Mouse (Mus musculus): ENCODE measurements at regions not wholly inside any gene's neighbourhood (a gene's known extent, or its start where the extent isn't known, plus 50 kb on each side); places are given as distances from the start of the nearest gene placed in this dataset.

DNA sequence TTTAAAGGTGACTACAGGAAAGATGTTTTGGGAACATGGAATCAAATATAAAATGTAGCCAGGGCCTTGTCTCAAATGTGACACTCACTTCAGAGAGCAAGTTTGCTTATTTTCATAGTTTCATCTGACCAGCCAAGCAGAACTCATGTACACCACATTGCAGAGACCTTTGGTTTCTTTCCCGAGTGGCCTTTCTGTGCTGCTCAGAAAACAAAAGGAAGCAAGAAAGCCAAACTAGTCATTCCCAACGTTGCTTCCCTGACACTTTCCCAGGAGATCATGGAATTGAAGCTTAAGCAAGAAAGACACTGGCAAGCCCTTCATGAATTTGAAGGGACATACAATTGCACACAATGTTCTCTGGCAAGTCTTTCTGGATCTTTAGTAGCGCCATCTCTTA is 191.3 kb downstream of the Col12a1 start:
- no peak for ATAC-seq (ENCODE audit: insufficient number of reproducible peaks, insufficient read depth, low FRiP score, low TSS enrichment, low read depth)
- Histone ChIP-seq H3K27me3 (no peaks in the 10 kb centered on the region), H3K4me3 (no peak overlapping the region), H3K9ac (no peak overlapping the region), H3K36me3 (no peaks in the 10 kb centered on the region), H3K4me2 (no peak overlapping the region), H3K4me1 (peaks cover 6% of the 10 kb centered on the region), H3K9me3 (no peaks in the 10 kb centered on the region), H3K27ac (no peak overlapping the region)
- WGBS = 70% methylated on average over 3 of the region's 3 CpGs

Measured in embryonic facial prominence, embryonic 13.5 days (tissue).